12 mouse cellular contexts compared by ENCODE assay signal in genomic region chr9:94969131-94969530, GRCm38 (mm10).
DNase-seq lines count a peak whose midpoint lies in the region; ATAC-seq lines count a peak whose summit lies in the region.
"Had no signal": no experiment of that assay in that cellular context is flagged by ENCODE, and none has a peak within 500 bp of the region (broad histone marks: within the 10 kb centered on the region; RNA-seq: fewer than 3 reads in every experiment).

No protein-coding gene starts in this region.

- H3K27me3 ChIP-seq in midbrain, embryonic 15.5 days (replicated peaks), result no peaks in the 10 kb centered on the region
- H3K27me3 ChIP-seq in heart, embryonic 12.5 days (replicated peaks), result no peaks in the 10 kb centered on the region
- H3K27me3 ChIP-seq: embryonic facial prominence, embryonic 13.5 days had no signal

- ATAC-seq in midbrain, embryonic 15.5 days (replicated peaks), result peak; percentile 82
- ATAC-seq in heart, embryonic 12.5 days (ENCODE audit: insufficient number of reproducible peaks, low FRiP score), result no peak
- ATAC-seq: lung, postnatal 0 days had no signal

- no peak overlapping the region for H3K4me2 ChIP-seq in midbrain, embryonic 15.5 days
- no peak overlapping the region for H3K4me2 ChIP-seq in heart, embryonic 12.5 days
- H3K4me2 ChIP-seq: embryonic facial prominence, embryonic 13.5 days; heart, embryonic 11.5 days had no signal

- peaks cover 6% of the 10 kb centered on the region for H3K4me1 ChIP-seq in midbrain, embryonic 15.5 days
- no peaks in the 10 kb centered on the region for H3K4me1 ChIP-seq in heart, embryonic 12.5 days (replicated peaks)
- H3K4me1 ChIP-seq: embryonic facial prominence, embryonic 13.5 days had no signal

- no peak overlapping the region for H3K9ac ChIP-seq in midbrain, embryonic 15.5 days
- no peak overlapping the region for H3K9ac ChIP-seq in heart, embryonic 12.5 days
- H3K9ac ChIP-seq: embryonic facial prominence, embryonic 13.5 days had no signal

- WGBS in midbrain, embryonic 15.5 days, result 11% methylated on average over 1 of the region's 1 CpGs
- WGBS in heart, embryonic 12.5 days, result 50% methylated on average over 1 of the region's 1 CpGs

- peak; percentile 20 to 52 for DNase-seq in frontal cortex, postnatal 10 days (ENCODE audit: low spot score in 2 of 2)
- no peak for DNase-seq in frontal cortex, postnatal 36 days (ENCODE audit: low spot score in 2 of 2)
- DNase-seq in right cerebral cortex, adult 18-20 months, result peak; percentile 56
- no peak for DNase-seq in right cerebral cortex, postnatal 14 days
- DNase-seq in cerebellum, postnatal 14 days, result peak; percentile 5 to 27
- no peak for DNase-seq in lung, postnatal 36 days

- peak overlapping the region; percentile 65; the same call in 1 of the 2 replicates for H3K27ac ChIP-seq in midbrain, embryonic 15.5 days
- no peak overlapping the region for H3K27ac ChIP-seq in heart, embryonic 12.5 days (ENCODE audit: poor library complexity, severe bottlenecking)
- H3K27ac ChIP-seq: embryonic facial prominence, embryonic 13.5 days; kidney, postnatal 0 days had no signal

- no peaks in the 10 kb centered on the region for H3K36me3 ChIP-seq in midbrain, embryonic 15.5 days (replicated peaks)
- H3K36me3 ChIP-seq in heart, embryonic 12.5 days, result no peaks in the 10 kb centered on the region
- H3K36me3 ChIP-seq: embryonic facial prominence, embryonic 13.5 days had no signal

- no peaks in the 10 kb centered on the region for H3K9me3 ChIP-seq in midbrain, embryonic 15.5 days
- H3K9me3 ChIP-seq in heart, embryonic 12.5 days (replicated peaks), result no peaks in the 10 kb centered on the region
- H3K9me3 ChIP-seq: embryonic facial prominence, embryonic 13.5 days had no signal

- H3K4me3 ChIP-seq in midbrain, embryonic 15.5 days, result no peak overlapping the region
- no peak overlapping the region for H3K4me3 ChIP-seq in heart, embryonic 12.5 days
- H3K4me3 ChIP-seq: embryonic facial prominence, embryonic 13.5 days had no signal

Comparison
In these comparisons a context has a peak if more than half of its experiments do, and no peak if none do; other contexts are left out.
1. DNase-seq: peak in frontal cortex, postnatal 10 days (2 of 2), right cerebral cortex, adult 18-20 months (single experiment) and cerebellum, postnatal 14 days (2 of 2); none in frontal cortex, postnatal 36 days (0 of 2), right cerebral cortex, postnatal 14 days (single experiment) and lung, postnatal 36 days (single experiment).